Mouse (Mus musculus): Measurements from ENCODE around the gene Smad5.

DNA sequence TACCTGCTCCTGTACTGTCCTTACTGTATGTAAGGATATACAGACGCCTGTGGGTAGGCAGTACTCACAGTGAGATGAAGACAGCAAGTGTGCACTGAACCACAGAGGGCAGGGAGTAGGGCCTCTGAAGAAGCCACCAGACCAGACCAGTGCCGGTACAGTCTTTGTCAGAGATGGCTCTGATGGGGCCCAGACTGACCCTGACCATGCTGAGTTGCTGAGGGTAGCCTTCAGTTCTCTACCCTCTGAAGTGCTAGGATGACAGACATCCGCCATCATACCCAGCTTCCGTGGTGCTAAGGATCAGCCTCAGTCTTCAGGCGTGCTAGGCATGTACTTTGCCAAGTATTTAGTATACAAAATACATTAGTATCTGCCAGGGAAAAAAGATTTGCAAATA lies 36.7 kb downstream of the Smad5 start:
- TF ChIP-seq MEF2A (IDR thresholded peaks at IDR 0.05; ENCODE audit: borderline replicate concordance, low read depth, low read length) (no peak), POLR2AphosphoS2 (IDR thresholded peaks at IDR 0.05; ENCODE audit: low read depth, low read length) (no peak), MAFK (IDR thresholded peaks at IDR 0.05; ENCODE audit: insufficient replicate concordance, low read length) (no peak), CTCF (conservative IDR thresholded peaks at IDR 0.05 in 1 of 2, IDR thresholded peaks at IDR 0.05 in 1 of 2; ENCODE audit: low read depth in 2 of 2, low read length in 2 of 2) (no peak), ZKSCAN1 (IDR thresholded peaks at IDR 0.05; ENCODE audit: borderline replicate concordance, low read depth, low read length) (no peak), POLR2A (IDR thresholded peaks at IDR 0.05; ENCODE audit: low read depth, low read length) (no peak), USF1 (IDR thresholded peaks at IDR 0.05; ENCODE audit: low read depth, low read length) (no peak), TCF12 (IDR thresholded peaks at IDR 0.05; ENCODE audit: low read depth, low read length) (no peak), KAT2A (IDR thresholded peaks at IDR 0.05; ENCODE audit: insufficient replicate concordance, low read length) (no peak), EP300 (IDR thresholded peaks at IDR 0.05; ENCODE audit: low read length) (no peak), ZC3H11A (IDR thresholded peaks at IDR 0.05; ENCODE audit: low read depth, low read length) (no peak), NRF1 (IDR thresholded peaks at IDR 0.05; ENCODE audit: low read depth, low read length) (no peak), CHD1 (IDR thresholded peaks at IDR 0.05; ENCODE audit: low read depth, low read length) (no peak)
